8 mouse cellular contexts compared by ENCODE assay signal in the genomic region with DNA sequence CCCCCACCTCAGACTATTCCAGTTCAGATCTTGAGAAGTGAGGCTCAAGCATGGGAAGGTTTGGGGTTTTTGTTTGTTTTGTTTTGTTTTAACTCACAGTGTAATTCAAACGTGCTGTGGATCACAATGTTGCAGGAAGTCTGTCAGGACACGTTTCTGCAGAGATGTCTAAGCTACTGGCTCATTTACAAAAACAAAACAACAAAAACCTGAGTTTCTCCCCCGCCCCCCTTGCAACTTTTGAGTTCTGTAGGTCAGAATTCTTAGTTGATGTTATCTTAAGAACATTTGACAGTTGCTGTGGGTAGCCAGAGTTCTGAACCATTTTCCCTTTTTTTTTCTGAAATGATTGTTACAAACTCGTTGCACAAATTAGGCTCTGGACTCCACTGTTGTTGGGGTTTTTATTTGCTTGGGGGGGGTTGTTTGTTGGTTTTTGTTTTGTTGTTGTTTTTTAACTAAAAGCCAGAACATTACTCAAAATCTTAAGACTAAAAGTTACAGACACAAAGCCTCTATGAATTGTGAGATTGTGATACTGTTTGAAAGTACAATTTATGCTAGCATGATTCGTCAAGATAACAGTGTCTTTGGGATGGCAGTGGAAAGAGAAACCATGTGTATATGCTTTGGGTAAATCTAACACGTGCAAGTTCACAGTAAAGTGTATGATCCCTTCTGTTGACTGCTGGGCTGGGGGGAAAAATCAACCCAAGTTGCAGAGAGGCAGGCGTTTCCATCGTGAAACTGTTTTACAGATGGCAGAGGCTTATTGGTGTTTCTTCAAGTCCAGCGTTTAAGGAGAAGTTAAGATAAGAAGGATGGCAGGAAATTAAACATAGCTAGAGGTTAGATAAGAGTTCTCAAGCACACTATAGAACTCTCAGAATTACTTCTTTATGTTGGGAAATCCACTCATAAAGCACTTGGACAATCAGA. TPM values are rescaled to one million over a fixed set of nuclear protein-coding genes. Genes with fewer than 3 reads are reported as not detected.
A peak's percentile ranks its signal among the peaks of the same experiment; 100 is the strongest.
DNase-seq lines count a peak whose midpoint lies in the region; ATAC-seq and TF ChIP-seq lines count a peak whose summit lies in the region.

No protein-coding gene starts in this region.

- H3K4me1 ChIP-seq in heart, embryonic 13.5 days, result peaks cover 11% of the 10 kb centered on the region; the same call in 1 of the 2 replicates
- peaks cover 8% of the 10 kb centered on the region; the same call in 1 of the 2 replicates for H3K4me1 ChIP-seq in E14TG2a.4 (replicated peaks; ENCODE audit: low read depth, low read length)
- peaks cover 8% of the 10 kb centered on the region for H3K4me1 ChIP-seq in hindbrain, embryonic 12.5 days
- peaks cover 19% of the 10 kb centered on the region for H3K4me1 ChIP-seq in midbrain, embryonic 10.5 days

- peak overlapping the region; percentile 77 for H3K27ac ChIP-seq in heart, embryonic 13.5 days (replicated peaks)
- peak overlapping the region; percentile 79 for H3K27ac ChIP-seq in hindbrain, embryonic 12.5 days
- peak overlapping the region; percentile 88 for H3K27ac ChIP-seq in midbrain, embryonic 10.5 days (replicated peaks)

- peak overlapping the region; percentile 65 for H3K4me2 ChIP-seq in heart, embryonic 13.5 days
- peak overlapping the region; percentile 51 for H3K4me2 ChIP-seq in hindbrain, embryonic 12.5 days (replicated peaks)

- no peak for DNase-seq in heart, postnatal 14 days
- DNase-seq in midbrain, embryonic 10.5 days (ENCODE audit: low spot score), result no peak
- DNase-seq in urinary bladder, postnatal 36 days (ENCODE audit: low spot score in 2 of 2), result no peak
- no peak for DNase-seq in frontal cortex, postnatal 36 days (ENCODE audit: low spot score in 2 of 2)
- DNase-seq in embryo, embryonic 9.5 days (ENCODE audit: extremely low spot score), result no peak

- no peak for ATAC-seq in heart, embryonic 13.5 days (ENCODE audit: extremely low read depth, insufficient number of reproducible peaks, low FRiP score, low TSS enrichment)
- no peak; the same call in 1 of the 2 replicates for ATAC-seq in hindbrain, embryonic 12.5 days (ENCODE audit: low FRiP score)

- H3K27me3 ChIP-seq in heart, embryonic 13.5 days (replicated peaks), result 0 out of 2 replicates have a peak, but pooled peaks cover 4% of the 10 kb centered on the region
- H3K27me3 ChIP-seq in E14TG2a.4 (ENCODE audit: insufficient read depth, low read length), result no peaks in the 10 kb centered on the region
- 0 out of 2 replicates have a peak, but pooled peaks cover 2% of the 10 kb centered on the region for H3K27me3 ChIP-seq in hindbrain, embryonic 12.5 days
- H3K27me3 ChIP-seq in midbrain, embryonic 10.5 days (ENCODE audit: low read depth, poor library complexity, severe bottlenecking), result peaks cover 73% of the 10 kb centered on the region

- intact Hi-C loops in heart, postnatal 14 days (cut with DNase I), result loop anchor here (5.0 kb wide), 1 partner anchor 121 kb away; no protein-coding TSS in a partner anchor

- peak overlapping the region; percentile 82 for H3K9ac ChIP-seq in heart, embryonic 13.5 days
- peak overlapping the region; percentile 47 for H3K9ac ChIP-seq in hindbrain, embryonic 12.5 days

- H3K36me3 ChIP-seq in heart, embryonic 13.5 days, result no peaks in the 10 kb centered on the region
- H3K36me3 ChIP-seq in E14TG2a.4 (ENCODE audit: insufficient read depth, low read length), result no peaks in the 10 kb centered on the region
- no peaks in the 10 kb centered on the region for H3K36me3 ChIP-seq in hindbrain, embryonic 12.5 days
- no peaks in the 10 kb centered on the region for H3K36me3 ChIP-seq in midbrain, embryonic 10.5 days

- no peaks in the 10 kb centered on the region for H3K9me3 ChIP-seq in heart, embryonic 13.5 days
- H3K9me3 ChIP-seq in E14TG2a.4 (ENCODE audit: low read length), result no peaks in the 10 kb centered on the region
- H3K9me3 ChIP-seq in hindbrain, embryonic 12.5 days (replicated peaks), result no peaks in the 10 kb centered on the region
- H3K9me3 ChIP-seq in midbrain, embryonic 10.5 days (replicated peaks), result no peaks in the 10 kb centered on the region

- WGBS in heart, embryonic 13.5 days, result 18% methylated on average over 9 of the region's 9 CpGs
- WGBS in hindbrain, embryonic 12.5 days, result 30% methylated on average over 9 of the region's 9 CpGs
- WGBS in midbrain, embryonic 10.5 days, result 46% methylated on average over 9 of the region's 9 CpGs

- TF ChIP-seq CTCF in E14TG2a.4 (conservative IDR thresholded peaks at IDR 0.05; ENCODE audit: low read length), result no peak

- H3K4me3 ChIP-seq in heart, embryonic 13.5 days, result peak overlapping the region; percentile 66
- H3K4me3 ChIP-seq in E14TG2a.4 (replicated peaks; ENCODE audit: low read length), result peak overlapping the region; percentile 83
- peak overlapping the region; percentile 44 for H3K4me3 ChIP-seq in hindbrain, embryonic 12.5 days
- peak overlapping the region; percentile 61 for H3K4me3 ChIP-seq in midbrain, embryonic 10.5 days

RNA-seq across cellular contexts. Expression of a gene that starts 0.8 kb away (rescaled TPM):
- 8.3 and 9.1 TPM in 2 replicates for polyA plus RNA-seq in heart, embryonic 13.5 days (2015; fragmentation: Nextera tagmentation; extraction: Ambion mirVana)
- total RNA-seq in heart, postnatal 14 days (2021), result 1 to 10 TPM; 2.2 to 3.6 TPM
- 10.4 and 11.7 TPM in 2 replicates for polyA plus RNA-seq in hindbrain, embryonic 12.5 days (2016; fragmentation: Nextera tagmentation; extraction: Ambion mirVana)
- polyA plus RNA-seq in midbrain, embryonic 10.5 days (2016; fragmentation: Nextera tagmentation; extraction: Ambion mirVana), result 17.7 and 19.6 TPM in 2 replicates
